Mouse (Mus musculus): ENCODE measurements around the gene Cacna1e. TPM values are rescaled to one million over a fixed set of nuclear protein-coding genes. Genes with fewer than 3 reads are reported as not detected.

The Cacna1e gene
- polyA plus RNA-seq, 2 experiments: 0.02 to 0.03 TPM

DNA sequence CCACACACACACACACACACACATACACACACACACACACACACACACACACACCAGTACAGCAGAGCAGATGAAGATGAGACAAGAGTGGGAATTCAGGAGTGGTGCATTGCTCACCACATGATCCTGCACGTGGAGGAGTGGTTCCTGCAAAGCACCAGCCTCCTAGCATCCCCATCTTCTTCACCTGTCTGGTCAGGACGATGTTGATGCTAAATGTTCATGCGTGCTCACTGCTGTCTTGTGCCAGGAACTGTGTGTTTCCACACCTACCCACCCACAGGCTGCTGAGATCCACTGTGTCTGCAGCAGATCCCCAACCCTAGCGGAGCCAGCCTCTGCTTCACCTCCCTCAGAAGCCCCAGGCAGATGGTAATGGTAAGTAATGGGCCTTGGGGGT lies 95.8 kb downstream of the Cacna1e start:
- 49% methylated on average over 4 of the region's 4 CpGs for WGBS (ENCODE audit: insufficient replicate concordance)
- no peak overlapping the region for H3K9ac ChIP-seq (replicated peaks)
- no peak for TF ChIP-seq EP300 (IDR thresholded peaks at IDR 0.05; ENCODE audit: low read depth)
- no peak for TF ChIP-seq CTCF (IDR thresholded peaks at IDR 0.05; ENCODE audit: low read depth)

DNA sequence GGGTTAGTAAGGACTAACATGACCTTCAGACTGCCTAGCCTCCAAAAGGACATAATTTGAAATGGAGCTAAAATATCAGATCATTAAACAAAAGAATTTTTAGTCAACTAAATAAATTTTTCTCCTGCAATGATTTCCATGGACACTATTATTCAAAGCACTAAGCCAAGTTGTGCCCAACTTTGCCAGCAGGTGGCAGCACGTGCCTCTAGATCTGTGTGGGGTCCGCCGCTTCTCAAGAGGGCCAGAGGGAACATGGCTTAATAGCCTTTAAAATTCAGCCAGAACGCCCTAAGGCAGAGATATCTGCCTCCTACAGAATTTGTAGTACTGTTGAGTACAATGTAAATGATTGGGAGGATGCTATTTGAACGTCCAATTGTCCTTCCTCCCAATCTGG lies 96.2 kb downstream of the Cacna1e start:
- H3K4me2 ChIP-seq (ENCODE audit: low read depth): no peak overlapping the region
- H3K36me3 ChIP-seq (replicated peaks; ENCODE audit: control insufficient read depth, insufficient read depth, low read depth): no peaks in the 10 kb centered on the region
- no peak for TF ChIP-seq EP300 (IDR thresholded peaks at IDR 0.05; ENCODE audit: low read depth)
- peak; percentile 74 for TF ChIP-seq CTCF (IDR thresholded peaks at IDR 0.05; ENCODE audit: low read depth)
- no peak overlapping the region for H3K4me3 ChIP-seq (ENCODE audit: insufficient read depth in 1 of 2, low read depth in 2 of 2, low read length in 2 of 2)
- H3K9me3 ChIP-seq (ENCODE audit: control insufficient read depth, low read length): no peaks in the 10 kb centered on the region
- DNase-seq (ENCODE audit: low read depth in 3 of 3, low spot score in 3 of 3) (peak in 2 of 3 experiments; percentile 19 to 22), ATAC-seq (ENCODE audit: insufficient read depth) (no peak)
- H3K27ac ChIP-seq: no peak overlapping the region
- H3K27me3 ChIP-seq (ENCODE audit: control insufficient read depth, insufficient read depth, low read length): no peaks in the 10 kb centered on the region
- H3K4me1 ChIP-seq (replicated peaks; ENCODE audit: control insufficient read depth in 2 of 2, insufficient read depth in 2 of 2, low read length in 1 of 2): peaks cover 0 to 3% of the 10 kb centered on the region in 2 experiments; a peak in 1 of 4 replicates
- 7% methylated on average over 5 of the region's 5 CpGs for WGBS (ENCODE audit: insufficient replicate concordance)
- no peak overlapping the region for H3K9ac ChIP-seq (replicated peaks)

More for the DNA sequence above, 95.8 kb downstream of the Cacna1e start:
- H3K4me1 ChIP-seq (replicated peaks; ENCODE audit: control insufficient read depth in 2 of 2, insufficient read depth in 2 of 2, low read length in 1 of 2): peaks cover 0 to 3% of the 10 kb centered on the region in 2 experiments; a peak in 1 of 4 replicates
- no peaks in the 10 kb centered on the region for H3K36me3 ChIP-seq (replicated peaks; ENCODE audit: control insufficient read depth, insufficient read depth, low read depth)
- no peak for ATAC-seq (ENCODE audit: insufficient read depth)
- no peak overlapping the region for H3K27ac ChIP-seq
- H3K9me3 ChIP-seq (ENCODE audit: control insufficient read depth, low read length): no peaks in the 10 kb centered on the region
- H3K27me3 ChIP-seq (ENCODE audit: control insufficient read depth, insufficient read depth, low read length): no peaks in the 10 kb centered on the region
- DNase-seq (ENCODE audit: low read depth in 3 of 3, low spot score in 3 of 3): no peak
- no peak overlapping the region for H3K4me2 ChIP-seq (ENCODE audit: low read depth)
- no peak overlapping the region for H3K4me3 ChIP-seq (ENCODE audit: insufficient read depth in 1 of 2, low read depth in 2 of 2, low read length in 2 of 2)

DNA sequence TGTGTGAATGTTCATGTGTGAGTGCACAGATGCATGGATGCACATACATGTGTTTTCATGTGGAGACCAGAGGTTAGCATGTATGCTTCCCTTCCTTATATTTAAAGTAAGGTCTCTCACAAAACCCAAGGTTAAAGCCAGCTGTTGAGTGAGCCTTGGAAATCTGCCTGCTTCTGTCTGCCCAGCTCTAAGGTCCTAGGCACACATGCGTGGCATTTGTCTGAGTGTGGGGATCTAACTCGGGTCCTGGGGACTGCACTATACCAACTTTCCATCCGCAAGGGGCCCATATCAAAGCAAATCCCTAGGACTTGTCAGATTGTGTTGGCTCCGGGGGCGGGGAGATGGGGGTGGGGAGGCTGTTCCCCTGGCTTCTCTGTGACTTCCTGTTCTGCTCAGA lies 96.9 kb downstream of the Cacna1e start:
- no peaks in the 10 kb centered on the region for H3K36me3 ChIP-seq (replicated peaks; ENCODE audit: control insufficient read depth, insufficient read depth, low read depth)
- H3K4me1 ChIP-seq (replicated peaks; ENCODE audit: control insufficient read depth in 2 of 2, insufficient read depth in 2 of 2, low read length in 1 of 2): no peaks in the 10 kb centered on the region; a peak in 1 of 4 replicates
- DNase-seq (ENCODE audit: low read depth in 3 of 3, low spot score in 3 of 3) (no peak), ATAC-seq (ENCODE audit: insufficient read depth) (no peak)
- H3K27me3 ChIP-seq (ENCODE audit: control insufficient read depth, insufficient read depth, low read length): no peaks in the 10 kb centered on the region
- H3K27ac ChIP-seq: no peak overlapping the region
- TF ChIP-seq CTCF (IDR thresholded peaks at IDR 0.05; ENCODE audit: low read depth) (no peak), EP300 (IDR thresholded peaks at IDR 0.05; ENCODE audit: low read depth) (no peak)
- H3K4me3 ChIP-seq (ENCODE audit: insufficient read depth in 1 of 2, low read depth in 2 of 2, low read length in 2 of 2): no peak overlapping the region
- H3K4me2 ChIP-seq (ENCODE audit: low read depth): no peak overlapping the region
- no peaks in the 10 kb centered on the region for H3K9me3 ChIP-seq (ENCODE audit: control insufficient read depth, low read length)
- no peak overlapping the region for H3K9ac ChIP-seq (replicated peaks)
- 29% methylated on average over 5 of the region's 5 CpGs for WGBS (ENCODE audit: insufficient replicate concordance)

- 3% methylated on average over 4 of the region's 4 CpGs for WGBS (ENCODE audit: insufficient replicate concordance)
- Histone ChIP-seq H3K4me1 (replicated peaks; ENCODE audit: control insufficient read depth in 2 of 2, insufficient read depth in 2 of 2, low read length in 1 of 2) (no peaks in the 10 kb centered on the region; a peak in 1 of 4 replicates), H3K9me3 (ENCODE audit: control insufficient read depth, low read length) (no peaks in the 10 kb centered on the region), H3K4me2 (ENCODE audit: low read depth) (no peak overlapping the region; the same call in 1 of the 2 replicates), H3K27me3 (ENCODE audit: control insufficient read depth, insufficient read depth, low read length) (no peaks in the 10 kb centered on the region), H3K27ac (no peak overlapping the region), H3K4me3 (ENCODE audit: insufficient read depth in 1 of 2, low read depth in 2 of 2, low read length in 2 of 2) (peak overlapping the region in 1 of 2 experiments; percentile 42; a peak in 2 of 4 replicates), H3K36me3 (replicated peaks; ENCODE audit: control insufficient read depth, insufficient read depth, low read depth) (no peaks in the 10 kb centered on the region), H3K9ac (replicated peaks) (no peak overlapping the region)
- DNase-seq (ENCODE audit: low read depth in 3 of 3, low spot score in 3 of 3): peak; percentile 59 to 65 (median 62)
- peak; percentile 66; the same call in 1 of the 2 replicates for ATAC-seq (ENCODE audit: insufficient read depth)
- TF ChIP-seq EP300 (IDR thresholded peaks at IDR 0.05; ENCODE audit: low read depth) (no peak), CTCF (IDR thresholded peaks at IDR 0.05; ENCODE audit: low read depth) (peak; percentile 93)
Measured at GRCm38 (mm10) chr1:154786243-154786669, 98.0 kb downstream of the Cacna1e start.

DNA sequence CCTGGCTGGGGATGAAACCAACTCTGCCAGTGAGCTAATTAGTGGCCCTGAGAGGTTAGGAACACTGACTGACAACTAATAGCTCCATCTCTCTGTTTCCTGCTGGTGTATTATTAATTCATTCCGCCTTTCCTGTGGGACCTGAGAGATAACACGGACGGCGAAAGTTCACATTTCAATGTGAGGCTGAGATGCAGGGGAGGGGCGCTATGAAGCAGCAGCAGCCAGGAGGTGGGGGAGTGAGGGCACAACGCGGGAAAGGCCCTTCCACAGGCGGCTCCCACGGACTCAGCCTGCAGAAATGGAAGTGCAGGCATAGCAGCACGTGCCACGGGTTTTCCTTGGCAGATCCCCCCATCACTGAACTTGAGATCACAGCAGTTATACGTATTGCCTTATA lies 99.4 kb downstream of the Cacna1e start:
- Histone ChIP-seq H3K9me3 (ENCODE audit: control insufficient read depth, low read length) (no peaks in the 10 kb centered on the region), H3K4me1 (replicated peaks; ENCODE audit: control insufficient read depth in 2 of 2, insufficient read depth in 2 of 2, low read length in 1 of 2) (no peaks in the 10 kb centered on the region; a peak in 1 of 4 replicates), H3K36me3 (replicated peaks; ENCODE audit: control insufficient read depth, insufficient read depth, low read depth) (no peaks in the 10 kb centered on the region), H3K27me3 (ENCODE audit: control insufficient read depth, insufficient read depth, low read length) (no peaks in the 10 kb centered on the region), H3K9ac (replicated peaks) (no peak overlapping the region), H3K27ac (no peak overlapping the region), H3K4me2 (ENCODE audit: low read depth) (no peak overlapping the region), H3K4me3 (ENCODE audit: insufficient read depth in 1 of 2, low read depth in 2 of 2, low read length in 2 of 2) (no peak overlapping the region)
- DNase-seq (ENCODE audit: low read depth in 3 of 3, low spot score in 3 of 3): no peak
- 17% methylated on average over 12 of the region's 12 CpGs for WGBS (ENCODE audit: insufficient replicate concordance)
- no peak for TF ChIP-seq CTCF (IDR thresholded peaks at IDR 0.05; ENCODE audit: low read depth)
- no peak for TF ChIP-seq EP300 (IDR thresholded peaks at IDR 0.05; ENCODE audit: low read depth)
- no peak for ATAC-seq (ENCODE audit: insufficient read depth)

Measured in liver, embryonic 14.5 days (tissue).